Mouse (Mus musculus): Measurements from ENCODE around the gene Atad3a. TPM values are rescaled to one million over a fixed set of nuclear protein-coding genes. Genes with fewer than 3 reads are reported as not detected.

Gene Atad3a
- polyA plus RNA-seq, 1 experiment: 32.9 TPM

DNA sequence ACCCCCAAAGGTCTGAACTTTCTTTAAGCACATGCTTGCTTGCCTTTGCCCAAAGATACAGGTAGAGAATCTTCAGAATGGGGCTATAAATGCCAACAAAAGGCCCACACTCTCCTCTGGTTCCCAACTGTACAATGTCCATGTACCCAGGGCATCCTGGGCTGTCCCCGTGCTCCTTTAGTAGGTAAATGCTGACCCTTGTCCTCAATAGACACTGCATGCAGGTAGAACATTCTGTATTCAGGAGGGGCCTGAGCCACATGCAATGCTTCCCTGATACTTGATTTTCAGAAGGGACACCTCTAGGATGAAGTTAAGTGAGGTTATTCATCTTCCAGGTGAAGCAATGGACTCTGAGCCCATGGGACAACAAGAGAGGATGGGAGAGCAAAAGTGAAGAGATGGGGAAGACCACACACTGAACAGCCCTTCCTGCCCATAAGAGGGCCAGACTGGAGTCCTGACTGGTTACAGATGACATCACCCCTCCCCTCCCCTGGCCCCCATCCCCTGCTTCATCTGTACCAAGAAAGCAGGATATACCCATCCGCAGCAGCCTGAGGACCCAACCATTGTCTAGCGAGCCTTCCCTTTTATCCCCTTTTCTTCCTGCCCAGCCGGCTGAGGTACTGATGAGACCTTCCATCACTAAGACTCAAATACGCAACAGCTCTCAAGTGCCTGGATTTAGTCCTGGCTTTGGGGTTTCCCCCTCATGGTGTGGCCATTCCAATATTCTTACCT is 12.6 kb upstream of the Atad3a start:
- peaks cover 6% of the 10 kb centered on the region for H3K4me1 ChIP-seq (ENCODE audit: control insufficient read depth, insufficient read depth, low read length)
- TF ChIP-seq POLR2A (IDR thresholded peaks at IDR 0.05; ENCODE audit: borderline replicate concordance, control insufficient read depth, low read depth, low read length): no peak
- TF ChIP-seq CTCF (IDR thresholded peaks at IDR 0.05; ENCODE audit: control insufficient read depth, insufficient read depth, low read length): no peak
- no peak overlapping the region for H3K27ac ChIP-seq (ENCODE audit: control insufficient read depth, insufficient read depth, low read depth, low read length, poor library complexity)
- 50% methylated on average over 5 of the region's 5 CpGs for WGBS
- no peak overlapping the region for H3K4me3 ChIP-seq (replicated peaks; ENCODE audit: control insufficient read depth, low read depth, low read length)

DNA sequence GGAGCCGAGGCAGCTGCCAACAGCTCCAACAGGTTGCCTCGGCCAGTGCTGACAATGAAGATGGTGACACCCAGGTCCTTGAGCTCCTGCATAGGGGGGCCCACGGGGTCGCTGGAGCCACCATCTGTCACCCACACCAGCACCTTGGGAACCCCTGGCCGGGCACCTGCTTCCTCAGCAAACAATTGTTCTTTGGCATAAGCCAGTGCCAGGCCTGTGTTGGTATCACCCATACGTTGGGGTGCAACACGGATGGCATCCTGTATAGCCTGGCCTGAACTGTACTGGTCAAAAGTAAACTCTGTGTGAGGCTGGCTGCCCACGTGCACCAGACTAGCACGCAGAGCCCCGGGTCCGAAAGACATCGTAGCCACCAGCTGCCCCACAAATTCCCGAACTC is 11.9 kb upstream of the Atad3a start:
- Histone ChIP-seq H3K4me1 (ENCODE audit: control insufficient read depth, insufficient read depth, low read length) (peaks cover 6% of the 10 kb centered on the region), H3K27ac (ENCODE audit: control insufficient read depth, insufficient read depth, low read depth, low read length, poor library complexity) (no peak overlapping the region), H3K4me3 (replicated peaks; ENCODE audit: control insufficient read depth, low read depth, low read length) (no peak overlapping the region)
- TF ChIP-seq CTCF (IDR thresholded peaks at IDR 0.05; ENCODE audit: control insufficient read depth, insufficient read depth, low read length) (no peak), POLR2A (IDR thresholded peaks at IDR 0.05; ENCODE audit: borderline replicate concordance, control insufficient read depth, low read depth, low read length) (no peak)
- 85% methylated on average over 13 of the region's 13 CpGs for WGBS

DNA sequence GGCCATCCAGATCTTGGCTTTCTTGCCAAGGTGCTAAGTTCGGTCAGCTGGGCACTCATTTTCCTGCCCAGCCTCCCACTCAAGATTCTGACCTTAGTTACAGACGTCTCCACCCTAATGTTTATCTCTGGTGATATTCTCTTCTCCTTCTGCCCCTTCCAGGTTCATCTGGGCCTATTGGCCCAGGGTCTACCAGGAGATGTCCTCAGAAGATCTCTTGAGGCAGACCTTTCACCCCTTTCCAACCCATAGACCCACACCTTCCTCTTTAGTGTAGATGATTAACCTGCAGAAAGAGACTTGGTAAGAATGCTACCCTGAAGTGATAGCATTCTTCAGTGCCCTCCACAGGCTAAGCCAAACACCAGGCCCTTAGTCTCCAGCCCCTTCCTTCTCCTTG is 10.8 kb upstream of the Atad3a start:
- 65% methylated on average over 2 of the region's 2 CpGs for WGBS
- no peak overlapping the region for H3K27ac ChIP-seq (ENCODE audit: control insufficient read depth, insufficient read depth, low read depth, low read length, poor library complexity)
- no peak overlapping the region for H3K4me3 ChIP-seq (replicated peaks; ENCODE audit: control insufficient read depth, low read depth, low read length)
- no peak for TF ChIP-seq CTCF (IDR thresholded peaks at IDR 0.05; ENCODE audit: control insufficient read depth, insufficient read depth, low read length)
- TF ChIP-seq POLR2A (IDR thresholded peaks at IDR 0.05; ENCODE audit: borderline replicate concordance, control insufficient read depth, low read depth, low read length): no peak
- H3K4me1 ChIP-seq (ENCODE audit: control insufficient read depth, insufficient read depth, low read length): peaks cover 6% of the 10 kb centered on the region

DNA sequence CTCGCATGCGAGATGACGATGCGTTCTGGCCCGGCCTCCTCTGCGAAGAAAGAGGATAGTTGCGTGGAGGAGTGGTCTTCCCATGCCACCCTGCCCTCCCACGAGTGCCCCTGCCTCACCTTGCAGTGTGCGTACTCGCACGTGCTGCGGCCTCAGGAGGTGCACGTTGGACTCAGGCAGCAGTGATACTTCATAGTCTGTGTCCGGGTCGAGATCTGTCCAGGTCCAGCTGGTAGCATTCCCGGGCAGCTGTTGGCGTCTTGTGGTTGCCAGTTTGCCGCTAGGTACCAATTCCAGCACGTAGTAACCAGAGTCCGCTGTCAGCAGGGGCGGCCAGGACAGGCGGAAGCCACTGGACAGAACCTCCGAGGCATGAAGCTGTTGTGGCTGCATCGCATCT is 9.7 kb upstream of the Atad3a start:
- TF ChIP-seq CTCF (IDR thresholded peaks at IDR 0.05; ENCODE audit: control insufficient read depth, insufficient read depth, low read length) (no peak; the same call in 1 of the 2 replicates), POLR2A (IDR thresholded peaks at IDR 0.05; ENCODE audit: borderline replicate concordance, control insufficient read depth, low read depth, low read length) (peak; percentile 15; the same call in 1 of the 2 replicates)
- H3K4me1 ChIP-seq (ENCODE audit: control insufficient read depth, insufficient read depth, low read length): peaks cover 6% of the 10 kb centered on the region
- no peak overlapping the region; the same call in 1 of the 2 replicates for H3K27ac ChIP-seq (ENCODE audit: control insufficient read depth, insufficient read depth, low read depth, low read length, poor library complexity)
- no peak overlapping the region for H3K4me3 ChIP-seq (replicated peaks; ENCODE audit: control insufficient read depth, low read depth, low read length)
- 75% methylated on average over 24 of the region's 24 CpGs for WGBS

DNA sequence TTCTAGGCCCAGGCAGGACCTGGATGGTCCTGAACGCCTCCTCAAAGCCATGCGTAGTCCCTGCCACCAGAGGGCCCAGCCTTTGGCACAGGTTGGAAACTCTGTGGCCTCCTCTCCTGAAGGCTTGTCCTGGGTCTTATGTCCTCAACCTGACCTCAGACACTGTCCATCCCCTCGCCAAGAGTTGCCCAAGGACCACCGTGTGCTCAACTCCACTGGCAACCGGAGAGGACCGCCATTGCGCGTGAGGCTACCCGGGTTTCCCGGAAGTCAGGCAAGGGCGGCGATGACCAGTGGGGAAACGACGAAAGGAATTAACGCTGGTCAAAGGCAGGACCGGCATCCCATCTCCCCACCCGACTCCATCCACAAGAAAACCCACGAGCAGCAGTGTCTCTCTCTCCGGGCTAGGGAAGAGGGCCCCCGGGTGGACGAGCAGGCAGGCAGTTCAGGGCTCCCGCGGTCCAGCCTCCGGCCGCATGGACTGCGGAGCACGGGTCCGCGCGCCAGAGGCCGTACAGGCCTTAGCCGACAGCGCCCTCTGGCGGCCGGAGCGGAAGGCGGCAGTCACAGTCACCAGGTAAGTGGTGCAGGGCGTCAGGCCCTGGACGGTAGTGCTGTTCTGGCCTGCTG is 9.1 kb upstream of the Atad3a start:
- peaks cover 6% of the 10 kb centered on the region for H3K4me1 ChIP-seq (ENCODE audit: control insufficient read depth, insufficient read depth, low read length)
- under 1% methylated on average over 39 of the region's 39 CpGs for WGBS
- TF ChIP-seq CTCF (IDR thresholded peaks at IDR 0.05; ENCODE audit: control insufficient read depth, insufficient read depth, low read length) (peak; percentile 96), POLR2A (IDR thresholded peaks at IDR 0.05; ENCODE audit: borderline replicate concordance, control insufficient read depth, low read depth, low read length) (peak; percentile 30; the same call in 1 of the 2 replicates)
- H3K4me3 ChIP-seq (replicated peaks; ENCODE audit: control insufficient read depth, low read depth, low read length): peak overlapping the region; percentile 78
- H3K27ac ChIP-seq (ENCODE audit: control insufficient read depth, insufficient read depth, low read depth, low read length, poor library complexity): peak overlapping the region; percentile 30

DNA sequence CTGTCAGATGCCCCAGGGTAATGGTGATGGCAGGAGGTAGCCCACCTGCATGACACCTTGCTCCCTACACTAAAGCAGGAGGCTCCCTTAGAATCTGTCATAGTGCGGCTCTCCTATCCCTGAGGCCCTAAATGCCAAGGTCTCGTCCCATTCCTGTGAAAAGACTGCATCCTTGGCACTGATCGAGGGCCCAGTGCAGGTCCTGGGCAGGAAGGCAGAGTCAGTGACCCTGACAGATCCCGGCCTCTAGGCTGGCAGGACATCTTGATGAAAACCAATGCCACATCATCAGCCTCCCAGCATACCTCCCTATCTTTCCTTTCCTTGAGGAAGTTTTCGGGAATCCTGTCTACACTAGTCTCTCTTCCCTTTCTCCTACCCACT is 8.6 kb upstream of the Atad3a start:
- Histone ChIP-seq H3K4me3 (replicated peaks; ENCODE audit: control insufficient read depth, low read depth, low read length) (no peak overlapping the region), H3K27ac (ENCODE audit: control insufficient read depth, insufficient read depth, low read depth, low read length, poor library complexity) (no peak overlapping the region; the same call in 1 of the 2 replicates), H3K4me1 (ENCODE audit: control insufficient read depth, insufficient read depth, low read length) (peaks cover 5% of the 10 kb centered on the region)
- no peak for TF ChIP-seq POLR2A (IDR thresholded peaks at IDR 0.05; ENCODE audit: borderline replicate concordance, control insufficient read depth, low read depth, low read length)
- no peak for TF ChIP-seq CTCF (IDR thresholded peaks at IDR 0.05; ENCODE audit: control insufficient read depth, insufficient read depth, low read length)
- WGBS: 61% methylated on average over 5 of the region's 5 CpGs

DNA sequence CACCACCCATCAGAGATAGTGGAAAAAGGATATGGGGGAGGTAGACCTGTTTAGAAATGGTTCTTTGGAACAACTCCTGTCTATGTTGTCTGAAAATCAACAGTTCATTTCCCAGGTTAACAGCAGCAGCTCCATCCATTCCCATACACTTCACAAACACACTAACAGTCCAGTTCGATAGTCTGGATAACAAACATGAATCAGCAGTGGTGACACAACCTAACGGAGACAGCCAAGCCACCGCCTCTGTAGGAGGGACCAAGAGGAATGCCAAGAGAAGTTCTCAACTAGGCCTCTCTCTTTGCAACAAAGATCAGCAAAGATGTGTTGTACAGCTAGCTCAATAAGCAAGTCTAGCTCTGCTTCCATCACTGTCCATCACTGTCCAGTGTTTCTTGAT is 1.5 kb upstream of the Atad3a start:
- H3K4me1 ChIP-seq (ENCODE audit: control insufficient read depth, insufficient read depth, low read length): peaks cover 2% of the 10 kb centered on the region
- WGBS: 69% methylated on average over 3 of the region's 3 CpGs
- TF ChIP-seq CTCF (IDR thresholded peaks at IDR 0.05; ENCODE audit: control insufficient read depth, insufficient read depth, low read length) (no peak), POLR2A (IDR thresholded peaks at IDR 0.05; ENCODE audit: borderline replicate concordance, control insufficient read depth, low read depth, low read length) (no peak)
- no peak overlapping the region for H3K4me3 ChIP-seq (replicated peaks; ENCODE audit: control insufficient read depth, low read depth, low read length)
- no peak overlapping the region for H3K27ac ChIP-seq (ENCODE audit: control insufficient read depth, insufficient read depth, low read depth, low read length, poor library complexity)

DNA sequence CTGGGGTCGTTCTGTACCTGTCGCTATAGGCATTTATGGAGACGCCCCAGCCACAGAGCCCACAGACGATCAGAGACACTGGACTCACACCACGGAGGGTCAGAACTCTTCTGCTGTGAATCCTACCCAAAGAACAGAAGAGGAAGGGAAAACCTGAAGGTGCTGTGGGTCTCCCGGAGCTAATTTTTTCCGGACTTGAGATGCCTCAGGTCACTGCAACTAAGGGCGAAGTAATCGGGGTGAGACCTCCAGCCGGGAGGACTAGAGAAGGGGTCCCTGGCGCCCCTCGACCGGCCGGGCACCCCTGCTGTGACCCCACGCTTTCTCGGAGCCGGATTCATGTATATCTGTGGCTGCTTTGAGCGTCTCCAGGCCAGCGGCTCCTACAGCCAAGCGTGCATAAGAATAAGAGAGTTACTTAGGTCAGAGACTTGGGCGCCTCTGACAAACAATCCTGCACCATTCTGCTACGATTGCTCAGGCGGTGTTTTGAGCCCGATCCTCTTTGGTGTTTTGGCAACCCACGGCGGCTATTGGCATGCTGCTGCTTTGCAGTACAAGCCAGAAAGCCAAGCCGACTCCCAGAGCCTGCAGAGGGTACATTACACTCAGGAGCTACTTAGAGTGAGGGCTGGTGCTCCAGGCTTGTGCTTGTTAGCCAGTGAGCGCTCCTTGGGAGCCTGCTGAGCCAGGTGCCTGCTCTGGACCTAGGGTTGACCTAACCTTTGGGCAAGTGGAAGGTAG is 635 bp upstream of the Atad3a start:
- Histone ChIP-seq H3K27ac (ENCODE audit: control insufficient read depth, insufficient read depth, low read depth, low read length, poor library complexity) (peak overlapping the region; percentile 4; the same call in 1 of the 2 replicates), H3K4me3 (replicated peaks; ENCODE audit: control insufficient read depth, low read depth, low read length) (peak overlapping the region; percentile 74), H3K4me1 (ENCODE audit: control insufficient read depth, insufficient read depth, low read length) (peaks cover 2% of the 10 kb centered on the region)
- TF ChIP-seq POLR2A (IDR thresholded peaks at IDR 0.05; ENCODE audit: borderline replicate concordance, control insufficient read depth, low read depth, low read length) (no peak), CTCF (IDR thresholded peaks at IDR 0.05; ENCODE audit: control insufficient read depth, insufficient read depth, low read length) (no peak)
- 3% methylated on average over 28 of the region's 28 CpGs for WGBS

All from bone marrow, adult 2 months (tissue).